In genomic region chr2:117838387-117838786, GRCm38 (mm10) we compare ENCODE assay signal across 11 mouse cellular contexts.
A peak's percentile ranks its signal among the peaks of the same experiment; 100 is the strongest.
DNase-seq lines count a peak whose midpoint lies in the region; ATAC-seq lines count a peak whose summit lies in the region.
"Had no signal": no experiment of that assay in that cellular context is flagged by ENCODE, and none has a peak within 500 bp of the region (broad histone marks: within the 10 kb centered on the region; RNA-seq: fewer than 3 reads in every experiment).

No protein-coding gene starts in this region.

- H3K4me1 ChIP-seq in hindbrain, embryonic 13.5 days (replicated peaks): no peaks in the 10 kb centered on the region
- H3K4me1 ChIP-seq: forebrain, embryonic 15.5 days; midbrain, embryonic 10.5 days had no signal

- H3K9ac ChIP-seq in hindbrain, embryonic 13.5 days: no peak overlapping the region
- H3K9ac ChIP-seq: forebrain, embryonic 15.5 days had no signal

- no peak overlapping the region for H3K4me2 ChIP-seq in hindbrain, embryonic 13.5 days
- H3K4me2 ChIP-seq: forebrain, embryonic 15.5 days had no signal

- H3K4me3 ChIP-seq in hindbrain, embryonic 13.5 days: no peak overlapping the region
- H3K4me3 ChIP-seq: forebrain, embryonic 15.5 days; midbrain, embryonic 10.5 days had no signal

- no peaks in the 10 kb centered on the region for H3K36me3 ChIP-seq in hindbrain, embryonic 13.5 days
- H3K36me3 ChIP-seq: forebrain, embryonic 15.5 days; midbrain, embryonic 10.5 days had no signal

- no peaks in the 10 kb centered on the region for H3K9me3 ChIP-seq in hindbrain, embryonic 13.5 days
- H3K9me3 ChIP-seq: forebrain, embryonic 15.5 days; midbrain, embryonic 10.5 days had no signal

- intact Hi-C loops in heart, postnatal 25 days (cut with DNase I): loop anchor here (2.0 kb wide), 1 partner anchor 28 kb away; no protein-coding TSS in a partner anchor

- WGBS in hindbrain, embryonic 13.5 days: 79% methylated on average over 2 of the region's 2 CpGs

- H3K27ac ChIP-seq in hindbrain, embryonic 13.5 days: no peak overlapping the region
- H3K27ac ChIP-seq: forebrain, embryonic 15.5 days; midbrain, embryonic 10.5 days had no signal

- DNase-seq in kidney, adult 9 months: peak; percentile 12
- DNase-seq in kidney, adult 18-20 months: no peak
- DNase-seq in adrenal gland, postnatal 36 days: peak; percentile 18 to 19
- DNase-seq in heart, postnatal 25 days (ENCODE audit: low spot score): peak; percentile 38
- DNase-seq in ovary, postnatal 14 days (ENCODE audit: low spot score): no peak
- DNase-seq in frontal cortex, postnatal 36 days (ENCODE audit: low spot score in 2 of 2): no peak
- DNase-seq: retina, postnatal 1 day had no signal

- H3K27me3 ChIP-seq in hindbrain, embryonic 13.5 days: no peaks in the 10 kb centered on the region
- H3K27me3 ChIP-seq: forebrain, embryonic 15.5 days had no signal

- ATAC-seq in megakaryocyte, adult 5-6 weeks (ENCODE audit: poor library complexity, severe bottlenecking): peak; percentile 80
- no peak for ATAC-seq in hindbrain, embryonic 13.5 days (ENCODE audit: low FRiP score)
- ATAC-seq: forebrain, embryonic 15.5 days had no signal

Comparison
In these comparisons a context has a peak if more than half of its experiments do, and no peak if none do; other contexts are left out.
1. DNase-seq: peak in kidney, adult 9 months (single experiment), adrenal gland, postnatal 36 days (2 of 2) and heart, postnatal 25 days (single experiment); none in kidney, adult 18-20 months (single experiment), ovary, postnatal 14 days (single experiment) and frontal cortex, postnatal 36 days (0 of 2).